Mouse (Mus musculus) megakaryocyte, embryonic 14.5 days (primary cell): ENCODE measurements at regions not wholly inside any gene's neighbourhood (a gene's known extent, or its start where the extent isn't known, plus 50 kb on each side); places are given as distances from the start of the nearest gene placed in this dataset.

Experiments used
- FLI1 ChIP-seq: IDR thresholded peaks from 2 replicates; pipeline ENCODE4 v1.6.1; 2012; ENCODE audit warnings: low read length, inconsistent platforms, mixed read lengths
- GATA1 ChIP-seq: IDR thresholded peaks from 3 replicates; pipeline ENCODE4 v1.6.1; 2012; ENCODE audit warnings: mixed read lengths, low read length, inconsistent platforms, borderline replicate concordance

DNA sequence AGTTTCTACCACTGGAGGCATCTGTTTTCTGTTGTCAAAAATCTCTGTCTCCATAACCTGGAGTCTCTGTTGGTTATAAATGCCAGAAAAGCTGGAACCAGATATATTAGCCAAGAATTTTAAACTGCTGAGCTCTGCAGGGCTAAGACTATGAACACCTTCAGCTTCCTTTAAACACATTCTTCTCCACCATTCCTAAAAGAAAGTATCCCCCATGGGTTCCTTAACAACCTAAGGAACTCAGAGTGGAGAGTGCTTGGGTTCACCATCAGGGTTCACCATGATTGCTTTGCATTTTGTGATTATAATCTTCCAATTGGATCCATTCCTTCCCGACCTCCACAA, 101.2 kb upstream of the Tns3 start:
- TF ChIP-seq GATA1 (no peak), FLI1 (no peak)
